Mouse (Mus musculus) monocyte, adult 5-6 weeks (primary cell): ENCODE measurements around the gene Me1. TPM values are rescaled to one million over a fixed set of nuclear protein-coding genes. Genes with fewer than 3 reads are reported as not detected.
"Not testable (repeated sequence)": the region's sequence is repeated elsewhere in the genome, so short reads cannot be mapped to it uniquely, and the experiment has no call there.

Experiments used
- ATAC-seq: fragments of 153-309, 156-312 bp; replicated peaks from 2 replicates; pipeline ENCODE4 v1.8.0; 2017; ENCODE audit warnings: mild to moderate bottlenecking; ENCODE audit not compliant: low TSS enrichment, insufficient number of reproducible peaks, severe bottlenecking, poor library complexity, low FRiP score
- total RNA-seq: library from RNA; stranded (forward); fragments of 200-1000, 200-491, 200-594 nt; gene quantifications from 3 replicates; pipeline ENCODE4 v1.2.3, GENCODE M21; 2017

The Me1 gene
- total RNA-seq, 1 experiment from 2014 or later, result 0.29 TPM

DNA sequence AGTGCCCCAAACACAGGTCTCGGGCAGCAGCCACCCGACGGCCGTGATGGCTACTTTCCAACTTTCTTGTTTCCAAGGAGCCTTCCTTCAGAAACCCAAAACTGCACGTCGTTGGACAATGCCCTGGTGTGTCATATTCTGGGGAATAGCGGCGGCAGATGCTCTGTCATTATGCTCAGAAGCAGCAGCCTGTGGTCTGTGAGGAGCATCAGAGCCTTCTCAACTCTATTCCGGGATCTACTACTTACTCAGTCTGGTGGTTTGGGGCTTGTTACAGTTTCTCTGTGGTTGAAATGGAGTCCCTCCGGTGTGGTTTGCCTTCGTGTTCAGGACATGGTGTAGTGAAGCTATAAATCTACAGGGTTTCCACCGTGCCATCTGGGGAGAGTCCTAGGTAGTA, 71.7 kb downstream of the Me1 start:
- no peak for ATAC-seq

DNA sequence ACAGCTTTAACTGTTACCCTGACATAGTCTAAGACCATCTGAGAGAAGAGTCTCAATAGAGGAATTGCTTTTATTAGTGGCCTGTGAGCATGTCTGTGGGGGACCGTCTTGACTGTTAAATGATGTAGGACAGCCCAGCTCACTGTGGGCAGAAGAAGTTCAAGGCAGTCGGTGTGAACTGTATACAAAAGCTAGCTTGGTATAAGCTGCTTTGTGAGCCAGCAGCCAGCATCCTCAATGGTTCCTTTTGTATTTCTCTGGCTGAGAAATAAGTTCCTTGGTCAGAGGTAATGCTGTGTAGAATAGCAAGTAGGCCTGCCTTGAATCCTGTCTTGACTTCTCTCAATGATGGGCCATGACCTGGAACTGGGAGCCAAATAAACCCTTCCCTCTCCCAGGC, 73.7 kb downstream of the Me1 start:
- no peak for ATAC-seq

DNA sequence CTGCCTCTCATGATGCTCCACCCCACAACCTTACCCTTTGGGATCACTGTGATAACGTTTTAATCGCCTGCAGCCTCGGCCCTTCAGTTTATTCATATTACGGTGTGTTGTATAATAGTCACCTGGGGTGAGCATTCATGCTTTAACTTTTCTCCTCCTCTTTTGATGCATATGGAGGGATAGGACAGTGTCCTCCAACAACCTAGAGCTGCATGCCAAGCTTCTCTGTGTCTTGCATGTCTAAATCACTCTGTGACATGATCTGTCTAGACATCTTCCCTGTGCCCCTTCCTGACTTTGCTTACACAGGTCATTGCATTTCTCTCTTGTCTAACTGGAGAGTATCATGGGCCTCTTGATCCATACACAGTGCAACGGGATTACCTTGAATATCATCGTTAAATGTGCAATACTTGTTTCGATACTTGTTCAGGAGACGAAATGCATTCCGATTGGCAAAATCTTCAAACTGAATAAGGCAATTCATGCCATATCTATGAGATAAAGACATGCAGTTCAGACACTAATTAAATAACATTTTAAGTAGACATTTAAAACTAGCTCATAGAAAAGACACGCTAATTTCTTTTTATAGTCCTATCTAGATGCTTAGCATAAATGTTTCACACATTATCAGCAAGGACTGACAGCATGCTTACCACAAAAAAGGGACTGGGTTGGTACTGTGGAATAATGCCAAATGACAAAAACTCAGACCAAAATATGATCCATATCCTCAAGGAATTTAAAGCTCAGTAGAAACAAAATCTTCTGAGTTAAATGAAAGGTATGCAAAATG, 76.2 kb downstream of the Me1 start:
- no peak for ATAC-seq

DNA sequence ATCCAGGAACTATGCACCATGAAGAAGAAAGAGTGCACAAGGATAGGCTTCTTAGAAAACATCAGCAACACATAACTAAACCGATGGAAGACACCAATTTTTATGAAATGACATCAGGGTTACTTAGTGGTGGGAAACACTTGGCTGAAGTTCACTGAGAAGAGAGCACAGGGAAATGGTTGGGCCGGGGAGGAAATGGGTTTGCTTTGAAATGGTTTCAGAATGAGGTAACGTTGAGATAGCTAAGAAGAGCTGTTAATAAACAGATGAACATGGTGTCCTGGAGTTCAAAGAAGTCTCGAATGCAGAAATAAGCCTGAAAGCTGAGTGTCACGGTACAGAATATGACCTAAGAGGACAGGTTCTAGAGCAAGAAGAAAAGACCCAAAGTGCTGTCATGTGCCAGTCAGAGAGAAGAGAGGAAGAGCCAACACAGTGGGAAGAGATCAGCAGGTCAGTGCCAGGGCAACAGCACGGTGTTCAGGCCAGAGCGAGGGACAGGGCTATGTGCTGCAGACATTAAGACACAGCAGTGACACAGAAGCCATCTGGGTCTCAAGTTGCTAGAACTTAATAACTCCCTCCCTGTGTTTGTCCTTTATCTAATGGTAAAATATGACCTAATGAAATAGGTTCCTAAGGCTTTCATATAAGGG, 77.8 kb downstream of the Me1 start:
- ATAC-seq, result no peak

DNA sequence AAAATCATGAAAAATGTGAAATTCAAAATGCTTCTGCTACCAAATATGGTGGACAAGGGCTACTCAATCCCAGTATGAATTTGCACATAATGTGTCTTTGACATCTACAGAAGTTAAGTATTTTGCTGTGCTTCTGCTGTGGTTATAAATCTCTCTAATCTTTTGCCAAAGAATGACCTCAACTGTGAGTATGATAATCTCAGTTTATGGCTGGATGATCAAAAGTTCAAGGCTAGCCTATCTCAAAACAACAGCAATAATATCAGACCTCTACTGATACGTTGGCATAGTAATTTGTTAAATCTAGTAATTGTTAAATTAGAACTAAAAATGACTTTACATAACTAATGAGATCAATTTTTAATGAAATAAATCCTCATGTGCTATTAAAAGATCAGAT, 80.0 kb downstream of the Me1 start:
- no peak for ATAC-seq

DNA sequence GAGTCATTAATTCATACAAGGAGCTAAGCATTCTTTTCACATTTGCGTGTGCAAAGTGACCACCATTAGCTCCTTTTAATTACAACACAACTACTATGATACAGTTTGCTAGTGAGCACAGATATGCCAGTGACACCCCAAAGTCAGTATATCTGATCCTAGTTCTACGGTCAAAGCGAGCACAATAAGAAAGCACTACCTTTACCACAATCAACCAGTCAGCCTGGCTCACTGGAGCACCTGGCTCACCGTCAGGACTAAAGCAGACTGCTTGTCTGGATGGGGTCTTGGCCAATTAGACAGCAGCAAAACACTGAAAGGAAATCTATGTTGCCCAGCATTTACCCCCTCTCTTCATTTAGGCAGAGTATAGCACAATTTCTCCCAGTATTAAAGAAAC, 83.7 kb downstream of the Me1 start:
- no peak for ATAC-seq

DNA sequence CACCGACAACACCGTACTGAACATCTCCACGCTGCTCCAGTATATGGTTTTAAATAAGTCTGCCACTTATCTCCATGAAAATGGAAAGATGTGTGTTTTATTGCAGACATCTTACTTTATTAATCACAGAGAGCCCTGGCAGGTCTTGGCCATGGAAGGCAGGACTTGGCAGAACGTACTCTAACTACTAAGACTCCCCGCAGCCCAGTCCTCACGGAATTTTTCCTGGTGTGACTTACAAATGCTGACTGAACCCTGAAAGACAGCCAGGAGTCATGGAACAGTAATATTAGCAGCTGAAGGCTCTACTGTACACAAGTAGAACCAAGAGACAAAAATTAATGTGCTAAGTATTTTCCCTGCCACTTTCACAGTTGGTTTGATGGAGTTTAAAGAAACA, 90.0 kb downstream of the Me1 start:
- no peak for ATAC-seq

DNA sequence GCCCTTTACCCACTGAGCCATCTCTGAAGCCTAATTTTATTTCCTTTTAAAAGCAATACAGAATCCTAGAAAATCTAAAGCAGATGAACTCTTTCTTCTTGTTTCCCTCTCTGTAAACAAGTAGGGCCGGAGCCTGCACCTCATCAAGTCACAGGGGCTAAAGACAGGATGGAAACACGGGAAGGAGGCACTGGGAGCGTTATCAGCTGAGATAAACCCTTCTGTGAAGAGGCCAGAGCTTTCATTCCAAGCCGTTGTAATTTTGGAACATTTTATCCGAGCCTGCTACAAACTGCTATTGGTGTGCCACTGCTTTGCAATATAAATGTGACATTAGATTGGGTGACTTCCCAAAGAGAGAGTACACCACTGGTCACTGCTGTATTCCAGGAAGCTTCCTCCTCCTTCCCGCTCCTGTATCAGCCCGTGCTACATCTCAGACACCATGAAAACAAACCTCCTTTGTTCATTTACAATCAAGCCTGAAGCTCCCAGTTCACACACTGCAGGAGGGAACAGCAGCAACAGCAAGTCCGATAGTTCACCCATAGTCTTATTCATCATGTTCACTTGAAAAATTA, 95.9 kb downstream of the Me1 start:
- no peak for ATAC-seq

DNA sequence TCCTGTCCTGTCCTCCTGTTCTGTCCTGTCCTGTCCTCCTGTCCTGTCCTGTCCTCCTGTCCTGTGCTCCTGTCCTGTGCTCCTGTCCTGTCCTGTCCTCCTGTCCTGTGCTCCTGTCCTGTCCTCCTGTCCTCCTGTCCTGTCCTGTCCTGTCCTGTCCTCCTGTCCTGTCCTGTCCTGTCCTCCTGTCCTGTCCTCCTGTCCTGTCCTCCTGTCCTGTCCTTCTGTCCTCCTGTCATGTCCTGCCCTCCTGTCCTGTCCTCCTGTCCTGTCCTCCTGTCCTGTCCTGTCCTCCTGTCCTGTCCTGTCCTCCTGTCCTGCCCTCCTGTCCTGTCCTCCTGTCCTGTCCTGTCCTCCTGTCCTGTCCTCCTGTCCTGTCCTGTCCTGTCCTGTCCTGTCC, 98.8 kb downstream of the Me1 start:
- ATAC-seq, result not testable (repeated sequence)

DNA sequence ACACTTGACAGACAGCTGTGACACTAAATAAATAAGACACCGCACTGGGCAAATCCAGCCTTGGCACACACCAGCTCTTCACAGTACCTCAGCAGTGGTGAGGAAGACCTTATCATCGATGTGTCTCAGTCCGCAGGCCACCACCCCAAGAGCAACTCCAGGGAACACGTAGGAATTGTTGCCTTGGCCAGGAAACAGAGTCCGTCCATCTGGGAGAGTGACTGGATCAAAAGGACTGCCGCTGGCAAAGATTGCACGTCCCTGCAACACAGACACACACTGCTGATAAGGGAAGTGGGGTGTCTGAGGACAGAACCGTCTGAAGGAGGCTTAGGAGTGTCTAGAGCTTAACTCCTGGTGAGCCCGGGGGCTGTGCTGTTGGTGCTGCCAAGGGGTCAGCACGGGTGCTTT, 101.4 kb downstream of the Me1 start:
- not testable (repeated sequence) for ATAC-seq

DNA sequence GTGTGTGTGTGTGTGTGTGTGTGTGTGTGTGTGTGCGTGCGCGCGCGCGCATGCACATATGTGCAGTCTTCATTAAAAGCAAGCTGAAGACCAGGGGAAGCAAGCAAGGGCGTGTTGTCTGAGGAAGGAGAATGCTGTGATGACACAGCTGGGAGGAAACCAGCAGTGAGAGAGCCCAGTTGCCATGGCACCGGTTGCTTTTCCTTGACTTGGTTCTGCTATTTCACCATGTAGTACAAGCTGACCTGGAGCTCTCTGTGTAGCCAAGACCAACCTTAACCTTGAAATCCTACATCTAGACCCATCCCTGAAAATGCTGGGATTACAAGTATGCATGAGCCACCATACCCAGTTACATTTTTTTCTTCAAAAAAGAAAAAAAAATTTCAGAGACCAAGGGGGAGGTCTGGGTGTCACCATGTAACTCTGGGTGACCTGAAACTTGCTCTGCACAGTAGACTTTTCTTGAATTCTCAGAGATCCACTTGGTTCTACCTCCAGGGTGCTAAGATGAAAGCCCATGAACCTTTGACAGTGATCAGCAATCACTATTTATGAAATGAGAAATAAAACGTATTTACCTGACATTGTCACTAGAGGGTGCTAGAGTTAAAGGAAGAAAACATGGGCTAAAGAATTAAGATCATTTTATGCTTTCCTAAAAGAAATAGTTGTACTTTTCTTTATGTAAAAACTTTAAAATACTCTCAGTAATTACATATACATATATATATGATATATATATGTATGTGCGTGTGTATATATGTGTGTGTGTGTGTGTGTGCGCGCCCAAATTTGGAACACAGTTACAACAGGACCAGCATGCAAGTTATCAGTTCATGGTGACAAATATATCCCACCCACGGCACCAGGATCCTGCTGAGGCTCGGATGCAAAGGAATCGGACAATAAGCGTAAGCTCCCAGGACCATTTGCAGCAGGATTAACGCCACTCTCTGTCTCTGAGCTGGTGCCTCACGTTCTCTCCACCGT, 102.8 kb downstream of the Me1 start:
- peak; percentile 85 for ATAC-seq

DNA sequence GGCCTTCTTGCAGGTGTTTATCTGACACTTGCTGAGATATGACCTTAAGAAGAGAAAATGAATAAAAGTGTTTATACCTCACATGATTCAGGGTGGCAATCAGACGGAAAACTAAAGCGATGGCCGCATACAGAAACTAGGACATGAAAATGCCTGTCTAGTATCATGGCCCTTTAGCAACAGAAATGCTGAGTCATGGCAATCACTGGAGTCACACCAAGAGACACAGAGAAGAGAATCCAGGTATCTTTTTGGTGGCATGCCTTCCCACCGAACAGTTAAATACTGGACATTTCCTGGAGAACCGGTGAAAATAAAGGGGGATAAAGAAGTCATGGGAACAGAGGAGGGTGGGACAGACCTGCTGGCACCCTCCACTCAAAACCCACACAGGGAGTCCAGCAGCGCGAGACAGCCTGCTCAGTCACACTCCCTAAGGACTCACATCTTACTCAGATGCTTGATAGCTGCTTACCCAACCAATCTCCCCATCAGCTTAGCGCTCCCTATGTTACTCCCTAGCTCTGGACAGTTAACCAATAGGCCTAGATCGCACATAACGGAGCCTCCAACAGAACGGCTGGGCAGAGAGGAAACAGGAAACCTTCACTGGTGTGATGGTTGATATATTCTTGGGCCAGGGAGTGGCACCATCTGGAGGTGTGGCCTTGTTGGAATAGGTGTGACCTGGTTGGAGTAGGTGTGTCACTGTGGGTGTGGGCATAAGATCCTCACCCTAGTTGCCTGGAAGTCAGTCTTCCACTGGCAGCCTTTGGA, 108.5 kb downstream of the Me1 start:
- no peak for ATAC-seq

DNA sequence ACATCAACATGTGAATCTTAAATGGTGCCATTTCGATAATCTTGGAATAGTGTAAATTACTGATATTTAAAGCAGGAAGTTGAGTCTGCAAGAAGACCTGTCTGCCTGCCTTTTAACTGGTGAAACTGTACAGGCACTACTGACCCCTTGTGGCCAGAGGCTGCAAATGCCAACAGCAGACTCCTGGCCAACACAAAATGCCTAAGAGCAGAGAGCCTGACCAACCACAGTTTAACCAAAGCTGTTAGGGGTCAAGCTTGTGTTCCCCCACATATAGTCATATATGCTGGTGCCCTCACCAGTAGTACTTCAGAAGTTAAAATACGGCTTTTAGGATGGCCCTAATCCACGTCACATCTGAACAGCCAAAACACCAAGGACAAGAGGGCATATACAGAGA, 112.0 kb downstream of the Me1 start:
- peak; percentile 77 for ATAC-seq

DNA sequence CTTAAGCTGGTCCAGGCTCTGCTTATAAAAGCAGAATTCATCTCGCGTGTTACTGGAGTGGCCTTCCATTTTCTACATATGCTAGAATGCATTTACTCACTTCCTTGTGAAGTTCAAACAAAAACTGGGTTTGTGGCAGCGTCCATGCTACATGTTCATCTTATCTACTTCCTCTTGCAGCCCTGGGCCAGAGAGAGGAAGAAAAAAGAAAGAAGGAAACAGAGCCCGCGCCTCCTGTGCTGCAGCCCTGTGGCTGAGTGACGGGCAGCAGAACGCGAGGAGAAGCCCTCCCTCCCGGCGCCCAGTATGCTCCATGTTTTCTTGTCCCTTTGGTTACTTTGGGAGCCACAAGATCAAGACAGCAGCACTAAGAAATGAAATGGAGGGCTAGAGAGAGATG, 116.1 kb downstream of the Me1 start:
- peak; percentile 41; the same call in 1 of the 2 replicates for ATAC-seq

DNA sequence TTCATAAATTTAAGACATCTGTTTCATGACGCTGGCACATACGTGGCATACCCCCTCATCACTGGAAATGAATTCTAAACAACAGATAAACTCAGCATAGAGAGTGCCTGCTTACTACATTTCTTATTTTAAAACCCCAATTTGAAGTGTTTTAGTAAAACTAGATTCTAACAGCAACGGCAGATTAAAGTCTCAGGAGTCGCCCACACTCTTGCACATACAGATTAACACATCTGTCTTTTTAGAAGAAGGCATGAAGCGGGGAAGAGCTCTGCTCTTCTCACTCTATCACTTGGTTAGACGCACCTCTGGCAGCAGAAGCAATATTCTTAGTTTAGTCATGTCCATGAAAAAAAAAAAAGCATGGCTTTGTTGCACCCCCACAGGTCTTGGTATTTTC, 120.6 kb downstream of the Me1 start:
- no peak for ATAC-seq

DNA sequence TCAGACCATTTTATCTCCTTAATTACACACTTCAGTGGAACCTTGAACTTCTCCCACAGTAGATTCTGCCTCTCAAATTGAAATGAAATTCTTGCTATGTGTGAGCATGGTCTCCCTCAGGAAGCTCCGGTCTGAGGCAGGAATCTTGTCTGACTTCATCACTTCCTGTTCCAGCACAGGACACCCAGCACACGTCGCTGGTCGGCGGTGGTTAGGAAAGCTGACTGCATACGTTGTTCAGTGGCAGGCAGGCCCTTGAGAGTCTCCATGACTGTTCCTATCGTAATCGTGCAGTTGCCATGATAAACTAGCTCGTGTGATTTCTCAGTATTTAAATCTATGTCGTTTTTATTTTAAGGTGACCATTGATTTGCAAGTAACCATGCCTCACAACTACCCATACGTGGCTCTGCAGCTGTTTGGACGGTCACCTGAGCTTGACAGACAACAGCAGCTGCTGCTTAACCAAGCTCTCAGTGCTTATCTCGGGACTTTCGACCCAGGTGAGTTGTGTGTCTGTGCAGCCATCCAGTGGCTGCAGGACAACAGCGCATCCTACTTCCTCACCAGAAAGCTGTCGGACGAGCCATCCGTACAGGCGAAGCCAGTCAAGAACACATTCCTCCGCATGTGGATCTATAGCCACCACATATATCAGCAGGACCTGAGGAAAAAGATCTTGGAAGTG, 122.0 kb downstream of the Me1 start:
- ATAC-seq, result no peak

DNA sequence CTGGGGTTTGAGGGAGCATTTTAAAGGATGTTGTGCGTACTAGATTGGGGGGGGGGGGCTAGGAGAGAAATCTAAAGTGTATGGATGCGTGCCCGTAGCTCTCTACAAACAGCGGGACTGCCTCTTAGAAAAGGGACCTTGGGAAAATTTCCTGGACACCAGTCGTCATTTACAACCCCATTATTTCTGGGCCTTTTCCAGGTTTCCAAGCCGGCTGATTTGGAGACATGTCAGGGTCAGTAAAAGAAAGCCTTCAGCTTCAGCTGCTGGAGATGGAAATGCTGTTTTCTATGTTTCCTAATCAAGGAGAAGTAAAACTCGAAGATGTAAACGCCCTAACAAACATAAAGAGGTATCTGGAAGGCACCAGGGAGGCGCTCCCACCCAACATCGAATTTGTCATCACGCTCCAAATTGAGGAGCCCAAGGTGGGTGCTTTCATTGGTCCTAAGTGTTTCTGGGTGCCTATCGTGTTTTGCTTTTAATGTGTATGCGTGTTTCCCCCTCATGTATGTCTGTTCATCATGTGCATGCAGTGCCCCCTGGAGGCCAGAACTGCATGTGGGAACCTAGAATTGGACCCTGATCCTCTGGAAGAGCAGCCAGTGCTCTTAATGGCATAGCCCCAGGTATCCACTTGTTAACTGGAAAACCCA, 123.0 kb downstream of the Me1 start:
- ATAC-seq, result peak; percentile 59
